Mouse (Mus musculus) midbrain, embryonic 14.5 days (tissue): ENCODE data around the gene Fam178b. TPM values are rescaled to one million over a fixed set of nuclear protein-coding genes. Genes with fewer than 3 reads are reported as not detected.

Experiments
- ATAC-seq: fragments of 200-750 bp; cut with Nextera tagmentation; 2 replicates; pipeline ENCODE4 v1.8.0; 2017; ENCODE audit warnings: moderate number of reproducible peaks, moderate library complexity; ENCODE audit not compliant: low FRiP score, low TSS enrichment
- DNase-seq: peaks from one replicate; pipeline ENCODE4 v3.0.0-alpha.2; 2015
- H3K27ac ChIP-seq: fragments of 300-500 bp; sonication (generic); replicated peaks from 2 replicates; pipeline ENCODE4 v1.5.1; 2014; ENCODE audit warnings: mild to moderate bottlenecking, low read depth, low read length, moderate library complexity
- H3K27me3 ChIP-seq: fragments of 300-500 bp; sonication (generic); 2 replicates; pipeline ENCODE4 v1.6.1; 2014; ENCODE audit warnings: low read length, control low read depth, mixed read lengths; ENCODE audit not compliant: control insufficient read depth, insufficient read depth
- H3K36me3 ChIP-seq: fragments of 300-500 bp; sonication (generic); 2 replicates; pipeline ENCODE4 v1.6.1; 2014; ENCODE audit warnings: low read length, control low read depth; ENCODE audit not compliant: control insufficient read depth, insufficient read depth
- H3K4me1 ChIP-seq: fragments of 300-500 bp; sonication (generic); 2 replicates; pipeline ENCODE4 v1.6.1; 2014; ENCODE audit warnings: mild to moderate bottlenecking, antibody characterized with exemption, low read length, control low read depth; ENCODE audit not compliant: control insufficient read depth, insufficient read depth
- H3K4me2 ChIP-seq: fragments of 300-500 bp; sonication (generic); 2 replicates; pipeline ENCODE4 v1.6.1; 2014; ENCODE audit warnings: mild to moderate bottlenecking, low read length, moderate library complexity
- H3K4me3 ChIP-seq: fragments of 300-500 bp; sonication (generic); replicated peaks from 2 replicates; pipeline ENCODE4 v1.5.1; 2014; ENCODE audit warnings: low read depth, low read length
- H3K9ac ChIP-seq: fragments of 300-500 bp; sonication (generic); replicated peaks from 2 replicates; pipeline ENCODE4 v1.6.1; 2014; ENCODE audit warnings: mild to moderate bottlenecking, low read length, moderate library complexity
- H3K9me3 ChIP-seq: fragments of 300-500 bp; sonication (generic); 2 replicates; pipeline ENCODE4 v1.6.1; 2016; ENCODE audit warnings: low read length, control low read depth, mixed read lengths; ENCODE audit not compliant: control insufficient read depth
- WGBS: fragments of 180-500 bp; shearing (Covaris S2); extraction: QIAGEN DNeasy Blood & Tissue Kit; methylation state at CpG from one replicate; pipeline ENCODE4 v1.1.7; 2014; 5-methylcytosine and 5-hydroxymethylcytosine counted together
- polyA plus RNA-seq: library from polyadenylated mRNA; unstranded; fragments of >200 nt; fragmentation: Nextera tagmentation; extraction: Ambion mirVana; gene quantifications from 2 replicates; pipeline ENCODE4 v1.2.1, GENCODE M21; 2014

Gene Fam178b
- polyA plus RNA-seq, 1 experiment from 2014 or later: 0.29 TPM

DNA sequence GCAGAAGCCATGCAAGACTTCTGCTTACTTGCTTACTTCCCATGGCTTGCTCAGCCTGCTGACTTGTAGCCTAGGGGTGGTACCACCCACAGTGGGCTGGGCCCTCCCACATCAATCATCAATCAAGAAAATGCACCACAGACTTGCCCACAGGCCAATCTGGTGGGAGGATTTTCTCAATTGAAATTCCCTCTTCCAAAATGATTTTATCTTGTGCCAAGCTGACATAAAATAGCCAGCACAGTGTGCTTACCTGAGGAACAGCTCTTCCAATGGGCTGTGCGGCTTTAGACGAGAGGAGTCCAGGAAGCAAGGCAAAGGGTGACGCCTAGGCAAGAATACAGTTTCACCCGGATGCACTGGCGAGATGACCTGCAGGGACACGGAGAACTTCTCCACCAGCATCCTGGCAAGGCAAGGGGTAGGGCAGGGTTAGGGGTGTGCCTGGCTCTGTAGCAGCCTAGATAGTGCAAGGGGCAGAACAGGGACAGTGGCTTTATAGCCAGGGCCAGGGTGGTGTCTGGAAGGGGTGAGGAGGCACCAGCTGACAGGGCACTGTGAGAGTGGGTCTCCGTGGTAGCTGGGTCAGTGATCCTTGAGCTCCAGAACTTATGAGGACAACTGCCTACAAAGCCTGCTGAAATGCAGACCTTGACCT, 38.9 kb downstream of the Fam178b start:
- no peaks in the 10 kb centered on the region for H3K27me3 ChIP-seq
- no peak overlapping the region for H3K4me3 ChIP-seq
- H3K4me1 ChIP-seq: no peaks in the 10 kb centered on the region; the same call in 1 of the 2 replicates
- no peaks in the 10 kb centered on the region for H3K36me3 ChIP-seq
- WGBS: 92% methylated on average over 7 of the region's 7 CpGs
- H3K9me3 ChIP-seq: no peaks in the 10 kb centered on the region
- no peak overlapping the region for H3K9ac ChIP-seq
- ATAC-seq: no peak
- H3K4me2 ChIP-seq: no peak overlapping the region
- no peak overlapping the region for H3K27ac ChIP-seq
- no peak for DNase-seq

DNA sequence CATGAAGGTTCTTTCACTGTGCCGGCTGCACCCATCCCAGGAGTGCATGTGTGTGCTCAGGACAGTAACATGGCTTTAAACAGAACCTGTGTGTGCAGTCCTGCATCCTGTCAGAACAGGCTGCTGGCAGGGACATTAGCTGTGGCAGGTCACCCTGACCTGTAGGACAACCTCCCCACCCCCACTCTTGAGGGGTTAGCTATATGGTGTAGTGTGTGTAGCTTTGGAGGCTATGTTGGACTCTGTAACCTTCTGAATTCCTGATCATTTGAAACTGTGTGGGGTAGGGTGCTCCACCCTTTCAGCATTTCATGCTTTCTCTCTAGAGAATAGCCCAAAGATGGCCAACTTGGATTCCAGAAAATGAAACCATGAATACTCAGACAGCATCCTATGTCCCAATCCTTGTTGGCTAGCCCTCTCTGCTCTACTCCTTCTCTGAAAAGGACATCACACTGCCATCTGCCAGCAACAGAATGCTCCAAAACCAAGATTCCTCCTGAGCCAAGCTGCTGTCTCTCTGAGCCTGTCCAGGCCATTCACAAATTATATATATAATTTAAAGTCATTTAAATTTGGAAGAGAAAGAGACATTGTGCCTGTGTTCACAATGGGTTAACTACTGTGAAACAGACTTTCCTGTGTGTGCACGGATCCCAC, 47.0 kb downstream of the Fam178b start:
- H3K4me1 ChIP-seq: no peaks in the 10 kb centered on the region
- H3K9ac ChIP-seq: no peak overlapping the region
- no peak for ATAC-seq
- H3K27me3 ChIP-seq: no peaks in the 10 kb centered on the region
- H3K4me3 ChIP-seq: no peak overlapping the region
- no peak for DNase-seq
- no peaks in the 10 kb centered on the region for H3K9me3 ChIP-seq
- 86% methylated on average over 2 of the region's 2 CpGs for WGBS
- no peak overlapping the region for H3K4me2 ChIP-seq
- H3K27ac ChIP-seq: no peak overlapping the region
- H3K36me3 ChIP-seq: no peaks in the 10 kb centered on the region

DNA sequence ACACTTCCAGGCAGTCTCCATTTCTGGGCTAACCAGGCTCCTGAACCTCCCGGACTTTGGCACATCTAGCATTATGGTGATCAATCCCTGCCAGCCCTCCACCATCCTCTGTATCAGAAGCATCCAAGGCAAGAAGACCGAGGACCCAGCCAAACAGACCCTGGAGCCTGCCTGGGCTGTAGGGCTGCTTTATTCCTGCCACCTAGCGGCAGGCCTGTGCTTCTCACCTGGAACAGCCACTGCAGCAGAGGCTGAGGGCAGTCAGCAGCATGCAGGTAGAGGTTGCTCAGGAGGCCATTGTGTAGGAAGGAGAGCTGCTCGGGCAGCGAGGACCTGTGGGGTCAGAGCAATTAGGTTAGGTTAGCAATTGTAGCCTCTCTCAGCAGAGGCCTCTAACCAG, 48.0 kb downstream of the Fam178b start:
- DNase-seq (peak; percentile 81), ATAC-seq (peak; percentile 69)
- H3K4me1 ChIP-seq: no peaks in the 10 kb centered on the region
- H3K4me2 ChIP-seq: no peak overlapping the region
- no peak overlapping the region for H3K27ac ChIP-seq
- H3K4me3 ChIP-seq: no peak overlapping the region
- 19% methylated on average over 5 of the region's 5 CpGs for WGBS
- no peak overlapping the region for H3K9ac ChIP-seq
- no peaks in the 10 kb centered on the region for H3K27me3 ChIP-seq
- no peaks in the 10 kb centered on the region for H3K36me3 ChIP-seq
- H3K9me3 ChIP-seq: no peaks in the 10 kb centered on the region

DNA sequence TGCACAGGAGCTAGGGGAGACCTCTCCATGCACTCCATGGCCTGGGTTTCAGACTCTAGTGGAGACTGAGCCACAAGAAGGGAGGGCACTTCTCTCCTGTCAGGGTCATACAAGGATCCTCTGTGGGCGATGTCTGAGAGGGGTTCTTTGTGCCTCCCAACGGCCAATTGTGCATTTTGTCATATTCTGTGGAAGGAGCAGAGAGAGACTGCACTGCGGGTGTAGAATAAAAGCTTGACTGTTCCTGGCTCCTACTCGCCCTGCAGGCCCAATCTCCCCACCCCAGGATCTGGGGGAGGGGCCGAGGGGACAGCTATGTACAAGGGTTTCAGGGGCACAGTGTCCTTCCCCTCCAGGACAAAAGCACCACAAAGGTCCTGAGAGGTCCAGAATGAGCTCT, 49.1 kb downstream of the Fam178b start:
- Histone ChIP-seq H3K36me3 (no peaks in the 10 kb centered on the region), H3K4me1 (no peaks in the 10 kb centered on the region), H3K27ac (no peak overlapping the region), H3K27me3 (no peaks in the 10 kb centered on the region), H3K9me3 (no peaks in the 10 kb centered on the region), H3K9ac (no peak overlapping the region), H3K4me2 (no peak overlapping the region), H3K4me3 (no peak overlapping the region)
- DNase-seq: no peak
- 71% methylated on average over 5 of the region's 5 CpGs for WGBS
- ATAC-seq: no peak

DNA sequence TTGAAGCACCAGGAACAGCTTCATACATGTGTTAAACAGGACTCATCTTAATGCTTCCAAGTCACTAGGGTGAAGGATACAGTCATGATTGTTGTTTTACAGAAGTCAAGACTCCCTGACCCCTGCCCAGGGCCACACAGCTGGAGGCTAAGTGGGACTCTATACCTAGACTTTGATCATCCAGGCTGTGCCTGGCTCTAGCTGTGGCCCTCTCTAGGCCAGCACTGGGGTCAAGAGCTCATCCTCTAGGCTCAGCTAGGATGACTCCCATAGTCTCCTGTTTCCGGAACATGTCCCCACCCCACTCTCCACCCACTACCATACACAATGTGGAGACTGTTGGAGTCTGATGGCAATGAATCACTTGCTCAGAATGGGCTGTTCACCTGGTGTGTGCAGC, 50.1 kb downstream of the Fam178b start:
- Histone ChIP-seq H3K9ac (no peak overlapping the region), H3K4me2 (no peak overlapping the region), H3K4me1 (no peaks in the 10 kb centered on the region), H3K27ac (no peak overlapping the region), H3K36me3 (no peaks in the 10 kb centered on the region), H3K4me3 (no peak overlapping the region), H3K9me3 (no peaks in the 10 kb centered on the region), H3K27me3 (no peaks in the 10 kb centered on the region)
- DNase-seq (no peak), ATAC-seq (no peak)
- 91% methylated on average over 1 of the region's 1 CpGs for WGBS

DNA sequence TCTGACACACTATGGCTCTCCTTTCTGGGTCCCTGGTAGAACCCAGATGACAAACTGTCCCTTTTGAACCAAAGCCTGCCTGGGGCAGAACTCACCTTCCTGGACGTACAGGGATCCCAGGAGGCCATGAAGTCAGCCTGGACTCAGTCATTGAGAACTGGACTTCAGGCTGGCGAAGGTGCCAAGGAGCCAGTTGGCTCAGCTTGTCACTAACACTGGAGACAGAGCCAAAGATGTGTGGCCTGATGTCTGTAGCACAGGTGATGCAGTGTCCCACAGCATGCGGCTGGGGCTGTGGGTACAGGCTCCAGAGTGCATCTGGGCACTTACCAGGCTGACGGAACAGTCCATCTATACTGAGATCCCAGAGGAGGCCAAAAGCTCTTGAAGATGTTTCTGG, 50.9 kb downstream of the Fam178b start:
- Histone ChIP-seq H3K4me1 (no peaks in the 10 kb centered on the region), H3K36me3 (no peaks in the 10 kb centered on the region), H3K4me3 (no peak overlapping the region), H3K27ac (no peak overlapping the region), H3K9me3 (no peaks in the 10 kb centered on the region), H3K4me2 (no peak overlapping the region), H3K9ac (no peak overlapping the region), H3K27me3 (no peaks in the 10 kb centered on the region)
- WGBS: 91% methylated on average over 4 of the region's 4 CpGs
- DNase-seq (no peak), ATAC-seq (no peak)

DNA sequence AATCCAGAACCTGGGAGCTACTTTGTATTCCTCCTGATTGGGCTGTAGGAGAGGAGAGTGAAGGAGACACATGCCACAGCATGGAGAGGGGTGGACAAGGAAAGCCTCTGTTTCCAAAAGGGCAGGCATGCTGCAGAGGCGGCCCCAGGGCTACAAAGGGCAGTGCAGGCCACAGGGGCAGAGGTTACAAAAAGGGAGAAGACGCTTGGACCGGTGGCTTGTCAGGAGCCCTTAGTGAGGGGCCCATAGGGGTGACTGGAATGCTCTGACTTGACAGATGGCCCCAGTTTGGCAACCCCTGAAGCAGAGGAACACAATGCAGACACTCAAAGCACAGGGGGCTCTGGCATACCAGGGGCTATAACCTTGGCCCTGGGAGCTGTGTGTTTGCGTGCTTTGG, 51.6 kb downstream of the Fam178b start:
- H3K9ac ChIP-seq: no peak overlapping the region
- H3K27me3 ChIP-seq: no peaks in the 10 kb centered on the region
- no peak for DNase-seq
- H3K4me3 ChIP-seq: no peak overlapping the region
- no peaks in the 10 kb centered on the region for H3K9me3 ChIP-seq
- H3K4me1 ChIP-seq: no peaks in the 10 kb centered on the region
- H3K27ac ChIP-seq: no peak overlapping the region
- ATAC-seq: no peak
- H3K4me2 ChIP-seq: no peak overlapping the region
- WGBS: 54% methylated on average over 4 of the region's 4 CpGs
- no peaks in the 10 kb centered on the region for H3K36me3 ChIP-seq

DNA sequence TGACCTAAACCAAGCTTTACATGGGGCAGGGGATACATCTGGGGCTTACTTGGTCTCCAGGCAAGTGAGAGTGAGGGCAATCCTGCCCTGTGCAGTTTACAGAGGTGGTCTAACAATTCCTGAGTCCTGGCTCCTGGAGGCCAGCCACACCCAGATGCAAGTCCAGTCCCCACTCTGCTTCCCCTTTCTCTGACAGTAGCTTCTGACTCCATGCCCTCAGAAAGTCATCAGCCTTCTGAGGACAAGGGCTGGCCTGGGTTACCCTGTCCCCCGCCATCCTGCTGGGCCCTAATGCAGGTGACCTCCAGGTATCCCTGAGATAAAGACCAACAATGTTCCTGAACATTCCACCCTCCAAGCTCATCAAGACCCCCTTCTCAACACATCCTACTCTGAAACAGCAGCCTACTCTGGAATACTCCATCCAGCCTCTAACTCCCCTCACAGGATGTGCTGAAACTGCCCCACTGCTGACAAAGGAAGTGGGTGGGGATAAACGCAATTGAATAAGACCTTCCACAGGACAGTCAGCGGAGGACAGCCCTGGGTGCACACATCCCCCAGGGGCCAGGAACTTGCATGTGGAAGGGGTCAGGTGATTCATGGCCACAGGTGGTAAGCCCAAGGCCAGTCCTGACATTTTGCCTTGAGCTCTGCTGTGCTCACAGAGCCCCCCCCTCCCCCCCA, 52.8 kb downstream of the Fam178b start:
- no peak overlapping the region for H3K4me2 ChIP-seq
- no peak overlapping the region for H3K4me3 ChIP-seq
- H3K27me3 ChIP-seq: no peaks in the 10 kb centered on the region
- H3K9ac ChIP-seq: no peak overlapping the region
- no peaks in the 10 kb centered on the region for H3K9me3 ChIP-seq
- no peaks in the 10 kb centered on the region for H3K36me3 ChIP-seq
- WGBS: 69% methylated on average over 3 of the region's 3 CpGs
- ATAC-seq (no peak), DNase-seq (no peak)
- no peaks in the 10 kb centered on the region for H3K4me1 ChIP-seq
- no peak overlapping the region for H3K27ac ChIP-seq

DNA sequence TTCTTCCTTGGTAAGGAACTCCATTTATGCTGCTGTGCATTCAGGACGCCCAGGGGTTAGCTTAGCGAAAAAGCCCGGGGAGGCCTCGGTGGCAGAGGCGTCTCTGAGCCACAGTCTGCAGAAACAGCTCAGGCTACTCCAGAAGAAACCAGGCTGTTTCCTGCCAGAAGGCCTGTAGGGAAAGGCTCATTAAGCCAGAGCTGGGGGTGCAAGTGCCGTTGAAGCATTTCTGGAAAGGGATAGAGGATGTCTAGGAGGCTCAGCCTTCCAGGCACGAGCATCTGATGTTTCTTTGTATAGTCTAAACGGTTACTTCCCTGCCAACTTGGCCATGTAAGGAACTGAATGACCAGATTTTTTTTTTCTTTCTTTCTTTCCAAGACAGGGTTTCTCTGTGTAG, 54.4 kb downstream of the Fam178b start:
- Histone ChIP-seq H3K4me2 (no peak overlapping the region), H3K27me3 (no peaks in the 10 kb centered on the region), H3K27ac (no peak overlapping the region), H3K4me1 (no peaks in the 10 kb centered on the region), H3K9me3 (peaks cover 3% of the 10 kb centered on the region; the same call in 1 of the 2 replicates), H3K9ac (no peak overlapping the region), H3K4me3 (no peak overlapping the region), H3K36me3 (no peaks in the 10 kb centered on the region)
- ATAC-seq: no peak
- WGBS: 62% methylated on average over 8 of the region's 8 CpGs
- no peak for DNase-seq
